Mouse (Mus musculus) hindlimb bud, embryonic 11.5 days (tissue): ENCODE results near the gene Tcf12.

ENCODE experiments used
- DNase-seq: peaks from one replicate; pipeline ENCODE4 v3.0.0-alpha.2; 2012; ENCODE audit warnings: low read depth, low spot score; ENCODE audit errors: extremely low spot score

Gene Tcf12

GRCm38 (mm10) chr9:71850283-71850682 is 261.4 kb downstream of the Tcf12 start:
- DNase-seq, result no peak

- DNase-seq, result no peak
Measured at GRCm38 (mm10) chr9:71848392-71848791, 263.3 kb downstream of the Tcf12 start.

- no peak for DNase-seq
Measured at GRCm38 (mm10) chr9:71847921-71848320, 263.8 kb downstream of the Tcf12 start.

- no peak for DNase-seq
Measured at GRCm38 (mm10) chr9:71841850-71842249, 269.8 kb downstream of the Tcf12 start.

- no peak for DNase-seq
Measured at GRCm38 (mm10) chr9:71837366-71837765, 274.3 kb downstream of the Tcf12 start.

- DNase-seq, result no peak
Measured at GRCm38 (mm10) chr9:71836366-71836765, 275.3 kb downstream of the Tcf12 start.

- no peak for DNase-seq
Measured at GRCm38 (mm10) chr9:71835203-71835815, 276.4 kb downstream of the Tcf12 start.

- DNase-seq, result no peak
Measured at GRCm38 (mm10) chr9:71834707-71835106, 277.0 kb downstream of the Tcf12 start.

- no peak for DNase-seq
Measured at GRCm38 (mm10) chr9:71831756-71832699, 279.6 kb downstream of the Tcf12 start.

- no peak for DNase-seq
Measured at GRCm38 (mm10) chr9:71830994-71831393, 280.7 kb downstream of the Tcf12 start.

GRCm38 (mm10) chr9:71830365-71830764 is 281.3 kb downstream of the Tcf12 start:
- DNase-seq, result no peak

GRCm38 (mm10) chr9:71829753-71830152 is 281.9 kb downstream of the Tcf12 start:
- DNase-seq, result no peak

- DNase-seq, result no peak
Measured at GRCm38 (mm10) chr9:71829137-71829536, 282.5 kb downstream of the Tcf12 start.

GRCm38 (mm10) chr9:71827371-71827770 is 284.3 kb downstream of the Tcf12 start:
- no peak for DNase-seq

GRCm38 (mm10) chr9:71826040-71826525 is 285.6 kb downstream of the Tcf12 start:
- no peak for DNase-seq

- no peak for DNase-seq
Measured at GRCm38 (mm10) chr9:71822003-71822402, 289.7 kb downstream of the Tcf12 start.

- DNase-seq, result no peak
Measured at GRCm38 (mm10) chr9:71818453-71818852, 293.2 kb downstream of the Tcf12 start.

GRCm38 (mm10) chr9:71816121-71816520 is 295.6 kb downstream of the Tcf12 start:
- no peak for DNase-seq

GRCm38 (mm10) chr9:71813565-71813964 is 298.1 kb downstream of the Tcf12 start:
- DNase-seq, result no peak

GRCm38 (mm10) chr9:71812914-71813313 is 298.8 kb downstream of the Tcf12 start:
- DNase-seq, result no peak

- no peak for DNase-seq
Measured at GRCm38 (mm10) chr9:71812402-71812801, 299.3 kb downstream of the Tcf12 start.

- DNase-seq, result no peak
Measured at GRCm38 (mm10) chr9:71811404-71811803, 300.3 kb downstream of the Tcf12 start.
